Mouse (Mus musculus): ENCODE measurements around the gene Tmem130.

DNA sequence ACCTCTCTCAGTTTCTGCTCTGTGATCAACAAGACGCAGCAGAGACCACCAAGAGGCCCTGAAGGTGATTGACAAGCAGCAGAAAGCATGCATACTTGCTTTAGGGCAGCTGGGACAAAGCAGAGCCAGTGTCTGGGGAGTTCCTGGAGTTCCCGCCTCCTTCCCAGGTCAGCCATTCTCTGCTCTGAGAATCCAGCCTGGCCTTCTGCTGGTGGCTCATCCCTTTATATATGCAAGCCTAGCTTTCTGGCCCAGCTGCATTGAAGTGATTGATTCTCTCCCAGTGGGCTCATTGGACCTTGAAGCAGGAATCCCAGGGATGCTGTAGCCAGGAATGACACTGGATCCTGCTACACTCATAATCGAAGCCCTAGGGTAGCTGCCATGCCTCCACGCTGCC lies 70.2 kb downstream of the Tmem130 start:
- TF ChIP-seq POLR2A (IDR thresholded peaks at IDR 0.05; ENCODE audit: insufficient read length, low read depth) (no peak), POLR2AphosphoS2 (IDR thresholded peaks at IDR 0.05; ENCODE audit: insufficient read length, low read depth) (no peak), SRF (IDR thresholded peaks at IDR 0.05; ENCODE audit: control insufficient read depth, insufficient read length, low read depth) (no peak), E2F4 (IDR thresholded peaks at IDR 0.05; ENCODE audit: insufficient read depth) (no peak), USF1 (IDR thresholded peaks at IDR 0.05; ENCODE audit: low read depth) (no peak)
